Mouse (Mus musculus): ENCODE data around the gene Nelfe. TPM values are rescaled to one million over a fixed set of nuclear protein-coding genes. Genes with fewer than 3 reads are reported as not detected.
"Not testable (repeated sequence)": the region's sequence is repeated elsewhere in the genome, so short reads cannot be mapped to it uniquely, and the experiment has no call there.

The Nelfe gene
- total RNA-seq (2015; ENCODE audit: low replicate concordance) = 23.0 and 30.0 TPM in 2 replicates
- 16.3 and 19.7 TPM in 2 replicates for total RNA-seq (2017; ENCODE audit: low replicate concordance)

GRCm38 (mm10) chr17:34849722-34850516, at the start of gene Nelfe, which contains the start of gene Skiv2l:
TSS of gene Nelfe (plus strand) at chr17:34850391.
TSS of gene Skiv2l (minus strand) at chr17:34850210.
- ATAC-seq (replicated peaks; ENCODE audit: low FRiP score, poor library complexity, severe bottlenecking) = peak; percentile 96

GRCm38 (mm10) chr17:34800781-34801305, 49.3 kb upstream of the Nelfe start:
- not testable (repeated sequence) for ATAC-seq (replicated peaks; ENCODE audit: low FRiP score, poor library complexity, severe bottlenecking)

- ATAC-seq (replicated peaks; ENCODE audit: low FRiP score, poor library complexity, severe bottlenecking) = not testable (repeated sequence)
Observed at GRCm38 (mm10) chr17:34802756-34803155, 47.4 kb upstream of the Nelfe start.

GRCm38 (mm10) chr17:34803367-34803766, 46.8 kb upstream of the Nelfe start:
- not testable (repeated sequence) for ATAC-seq (replicated peaks; ENCODE audit: low FRiP score, poor library complexity, severe bottlenecking)

- not testable (repeated sequence) for ATAC-seq (replicated peaks; ENCODE audit: low FRiP score, poor library complexity, severe bottlenecking)
Observed at GRCm38 (mm10) chr17:34804301-34804700, 45.9 kb upstream of the Nelfe start, which contains the start of gene Cyp21a1. TSS of gene Cyp21a1 (minus strand) at chr17:34804561.

- no peak for ATAC-seq (replicated peaks; ENCODE audit: low FRiP score, poor library complexity, severe bottlenecking)
Observed at GRCm38 (mm10) chr17:34804871-34805562, 45.2 kb upstream of the Nelfe start.

- no peak for ATAC-seq (replicated peaks; ENCODE audit: low FRiP score, poor library complexity, severe bottlenecking)
Observed at GRCm38 (mm10) chr17:34807176-34807575, 43.0 kb upstream of the Nelfe start.

GRCm38 (mm10) chr17:34808599-34809205, 41.5 kb upstream of the Nelfe start:
- no peak for ATAC-seq (replicated peaks; ENCODE audit: low FRiP score, poor library complexity, severe bottlenecking)

GRCm38 (mm10) chr17:34810411-34810810, 39.8 kb upstream of the Nelfe start:
- not testable (repeated sequence) for ATAC-seq (replicated peaks; ENCODE audit: low FRiP score, poor library complexity, severe bottlenecking)

- ATAC-seq (replicated peaks; ENCODE audit: low FRiP score, poor library complexity, severe bottlenecking) = not testable (repeated sequence)
Observed at GRCm38 (mm10) chr17:34810811-34811210, 39.4 kb upstream of the Nelfe start.

- ATAC-seq (replicated peaks; ENCODE audit: low FRiP score, poor library complexity, severe bottlenecking) = no peak
Observed at GRCm38 (mm10) chr17:34811275-34811674, 38.9 kb upstream of the Nelfe start.

- peak; percentile 42; the same call in 1 of the 2 replicates for ATAC-seq (replicated peaks; ENCODE audit: low FRiP score, poor library complexity, severe bottlenecking)
Observed at GRCm38 (mm10) chr17:34813747-34814146, 36.4 kb upstream of the Nelfe start.

- no peak for ATAC-seq (replicated peaks; ENCODE audit: low FRiP score, poor library complexity, severe bottlenecking)
Observed at GRCm38 (mm10) chr17:34814818-34815370, 35.3 kb upstream of the Nelfe start.

- not testable (repeated sequence) for ATAC-seq (replicated peaks; ENCODE audit: low FRiP score, poor library complexity, severe bottlenecking)
Observed at GRCm38 (mm10) chr17:34830776-34831175, 19.4 kb upstream of the Nelfe start.

GRCm38 (mm10) chr17:34836155-34836855, 13.9 kb upstream of the Nelfe start:
- ATAC-seq (replicated peaks; ENCODE audit: low FRiP score, poor library complexity, severe bottlenecking) = peak; percentile 78

- peak; percentile 94 for ATAC-seq (replicated peaks; ENCODE audit: low FRiP score, poor library complexity, severe bottlenecking)
Observed at GRCm38 (mm10) chr17:34836856-34837221, 13.4 kb upstream of the Nelfe start, which contains the start of the genes Stk19 and Dxo. TSS of gene Stk19 (minus strand) at chr17:34836945. TSS of gene Dxo (plus strand) at chr17:34837019.

- ATAC-seq (replicated peaks; ENCODE audit: low FRiP score, poor library complexity, severe bottlenecking) = peak; percentile 8
Observed at GRCm38 (mm10) chr17:34837464-34838324, 12.5 kb upstream of the Nelfe start.

- ATAC-seq (replicated peaks; ENCODE audit: low FRiP score, poor library complexity, severe bottlenecking) = no peak
Observed at GRCm38 (mm10) chr17:34838785-34839184, 11.4 kb upstream of the Nelfe start.

Data from erythroblast, adult 5-6 weeks (primary cell).